Mouse (Mus musculus) cerebellum, adult 2 months (tissue): ENCODE measurements around the gene Il16. TPM values are rescaled to one million over a fixed set of nuclear protein-coding genes. Genes with fewer than 3 reads are reported as not detected.

Experiments used
- DNase-seq, 2 experiments: peaks; one replicate each; pipeline ENCODE4 v3.0.0; 2021
- H3K27ac ChIP-seq: fragments of 200-500 bp; 2 replicates; pipeline ENCODE4 v1.5.1; 2012; ENCODE audit warnings: low read length, control low read depth, inconsistent platforms; ENCODE audit not compliant: insufficient read depth
- H3K27me3 ChIP-seq: fragments of 200-500 bp; 2 replicates; pipeline ENCODE4 v1.6.1; 2012; ENCODE audit warnings: inconsistent platforms, mild to moderate bottlenecking, low read length, moderate library complexity; ENCODE audit not compliant: control insufficient read depth, insufficient read depth
- H3K4me1 ChIP-seq: fragments of 200-500 bp; 2 replicates; pipeline ENCODE4 v1.6.1; 2011; ENCODE audit warnings: low read length; ENCODE audit not compliant: control insufficient read depth, insufficient read depth
- H3K4me3 ChIP-seq: fragments of 200-500 bp; replicated peaks from 2 replicates; pipeline ENCODE3; 2011; ENCODE audit warnings: mild to moderate bottlenecking, low read depth, low read length, control low read depth; ENCODE audit not compliant: insufficient read depth
- CTCF ChIP-seq: fragments of 200-500 bp; IDR thresholded peaks from 2 replicates; pipeline ENCODE4 v1.5.1; 2011; ENCODE audit warnings: low read depth, mild to moderate bottlenecking, control low read depth, low read length, moderate library complexity, borderline replicate concordance; ENCODE audit not compliant: insufficient read depth
- POLR2A ChIP-seq: fragments of 200-500 bp; IDR thresholded peaks from 2 replicates; pipeline ENCODE4 v1.6.1; 2011; ENCODE audit warnings: low read length, control low read depth, borderline replicate concordance; ENCODE audit not compliant: insufficient read depth
- WGBS: fragments of 180-500 bp; shearing (Covaris S2); methylation state at CpG from one replicate; pipeline ENCODE4 v1.1.7; 2018; 5-methylcytosine and 5-hydroxymethylcytosine counted together
- polyA plus RNA-seq: library from polyadenylated mRNA; depleted of rRNA; stranded (reverse); fragments of >200 nt; gene quantifications from 2 replicates; pipeline ENCODE4 v1.2.3, GENCODE M21; 2012; rRNA removed

The Il16 gene
- polyA plus RNA-seq = 84.9 and 108 TPM in 2 replicates

GRCm38 (mm10) chr7:83745413-83746106 lies at the start of gene Il16:
TSS of gene Il16 (minus strand) at chr7:83745726.
- DNase-seq = no peak
- WGBS = 65% methylated on average over 20 of the region's 20 CpGs
- Histone ChIP-seq H3K27ac (no peak within 1 kb of the TSS), H3K27me3 (no peaks in the 10 kb centered on the region), H3K4me3 (no peak within 1 kb of the TSS), H3K4me1 (peaks cover 21% of the 10 kb centered on the region)
- TF ChIP-seq CTCF = no peak
- no peak for TF ChIP-seq POLR2A

GRCm38 (mm10) chr7:83794705-83795104 lies 49.2 kb upstream of the Il16 start, which contains the start of gene Cfap161:
TSS of gene Cfap161 (minus strand) at chr7:83794880.
- no peaks in the 10 kb centered on the region for H3K27me3 ChIP-seq
- H3K4me3 ChIP-seq = no peak within 1 kb of the TSS
- H3K4me1 ChIP-seq = 0 out of 2 replicates have a peak, but pooled peaks cover 2% of the 10 kb centered on the region
- TF ChIP-seq POLR2A (no peak), CTCF (no peak)
- no peak for DNase-seq
- WGBS = 28% methylated on average over 14 of the region's 14 CpGs
- no peak within 1 kb of the TSS for H3K27ac ChIP-seq

- H3K27me3 ChIP-seq = no peaks in the 10 kb centered on the region
- H3K4me1 ChIP-seq = 0 out of 2 replicates have a peak, but pooled peaks cover 2% of the 10 kb centered on the region
- TF ChIP-seq POLR2A (no peak), CTCF (no peak)
- no peak for DNase-seq
- 54% methylated on average over 11 of the region's 11 CpGs for WGBS
- no peak overlapping the region for H3K4me3 ChIP-seq
- H3K27ac ChIP-seq = no peak overlapping the region
Observed at GRCm38 (mm10) chr7:83794006-83794683, 48.6 kb upstream of the Il16 start.

GRCm38 (mm10) chr7:83780881-83781280 lies 35.4 kb upstream of the Il16 start:
- no peak for DNase-seq
- H3K27ac ChIP-seq = no peak overlapping the region
- H3K4me1 ChIP-seq = peaks cover 13% of the 10 kb centered on the region; the same call in 1 of the 2 replicates
- H3K27me3 ChIP-seq = no peaks in the 10 kb centered on the region
- WGBS = 57% methylated on average over 4 of the region's 4 CpGs
- no peak overlapping the region for H3K4me3 ChIP-seq
- TF ChIP-seq POLR2A (no peak), CTCF (no peak)

GRCm38 (mm10) chr7:83780026-83780425 lies 34.5 kb upstream of the Il16 start:
- Histone ChIP-seq H3K27me3 (no peaks in the 10 kb centered on the region), H3K4me1 (peaks cover 13% of the 10 kb centered on the region; the same call in 1 of the 2 replicates), H3K27ac (no peak overlapping the region), H3K4me3 (no peak overlapping the region)
- WGBS = 79% methylated on average over 4 of the region's 4 CpGs
- no peak for TF ChIP-seq POLR2A
- no peak for DNase-seq

GRCm38 (mm10) chr7:83779028-83779427 lies 33.5 kb upstream of the Il16 start:
- no peak overlapping the region for H3K4me3 ChIP-seq
- DNase-seq = no peak
- no peak for TF ChIP-seq CTCF
- no peak for TF ChIP-seq POLR2A
- no peaks in the 10 kb centered on the region for H3K27me3 ChIP-seq
- H3K27ac ChIP-seq = no peak overlapping the region
- WGBS = 53% methylated on average over 2 of the region's 2 CpGs
- H3K4me1 ChIP-seq = peaks cover 16% of the 10 kb centered on the region; the same call in 1 of the 2 replicates

- Histone ChIP-seq H3K4me1 (peaks cover 16% of the 10 kb centered on the region; the same call in 1 of the 2 replicates), H3K27me3 (no peaks in the 10 kb centered on the region), H3K4me3 (no peak overlapping the region), H3K27ac (no peak overlapping the region)
- 55% methylated on average over 2 of the region's 2 CpGs for WGBS
- DNase-seq = no peak
- TF ChIP-seq POLR2A (no peak), CTCF (no peak)
Observed at GRCm38 (mm10) chr7:83778516-83778915, 33.0 kb upstream of the Il16 start.

- peak; percentile 62 to 67 for DNase-seq
- no peak overlapping the region for H3K4me3 ChIP-seq
- peaks cover 13% of the 10 kb centered on the region; the same call in 1 of the 2 replicates for H3K4me1 ChIP-seq
- TF ChIP-seq CTCF (peak; percentile 61), POLR2A (no peak)
- H3K27ac ChIP-seq = no peak overlapping the region
- no peaks in the 10 kb centered on the region for H3K27me3 ChIP-seq
- WGBS = 2% methylated on average over 5 of the region's 5 CpGs
Observed at GRCm38 (mm10) chr7:83774721-83775120, 29.2 kb upstream of the Il16 start.
